Mouse (Mus musculus): ENCODE data around the gene Cacna1c. TPM values are rescaled to one million over a fixed set of nuclear protein-coding genes. Genes with fewer than 3 reads are reported as not detected.

Cacna1c gene
- polyA plus RNA-seq, 1 experiment, result 1.3 TPM

GRCm38 (mm10) chr6:118680814-118681213, 515.4 kb downstream of the Cacna1c start:
- peaks cover 17% of the 10 kb centered on the region for H3K27me3 ChIP-seq (replicated peaks)
- H3K9me3 ChIP-seq, result no peaks in the 10 kb centered on the region
- H3K4me3 ChIP-seq (replicated peaks), result no peak overlapping the region
- no peaks in the 10 kb centered on the region for H3K36me3 ChIP-seq (replicated peaks; ENCODE audit: low read length)
- TF ChIP-seq FLI1 (IDR thresholded peaks at IDR 0.05; ENCODE audit: low read length), result no peak
- TF ChIP-seq GATA1 (IDR thresholded peaks at IDR 0.05; ENCODE audit: borderline replicate concordance, low read length), result no peak
- H3K4me1 ChIP-seq, result peaks cover 14% of the 10 kb centered on the region

DNA sequence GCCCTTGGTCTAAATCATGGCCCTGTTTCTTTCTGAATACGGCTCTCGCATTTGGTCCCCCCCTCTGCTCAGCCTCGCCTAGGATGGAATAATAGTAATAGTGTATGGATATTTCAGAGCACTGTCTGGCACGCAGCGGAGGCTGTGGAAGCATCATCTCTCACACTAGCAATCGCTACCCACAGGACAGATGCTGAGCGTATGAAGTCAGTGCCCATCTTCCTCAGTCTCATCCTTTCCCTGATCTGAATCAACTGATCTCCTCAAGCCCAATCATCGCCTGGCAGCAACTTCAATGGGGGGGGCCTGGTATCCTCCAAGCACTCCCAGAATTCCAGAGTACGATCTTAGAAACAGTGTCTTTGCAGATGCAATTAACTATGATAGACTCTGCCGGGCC, 518.2 kb downstream of the Cacna1c start:
- Histone ChIP-seq H3K4me3 (replicated peaks) (no peak overlapping the region), H3K9me3 (no peaks in the 10 kb centered on the region), H3K27me3 (replicated peaks) (peaks cover 22% of the 10 kb centered on the region), H3K36me3 (replicated peaks; ENCODE audit: low read length) (no peaks in the 10 kb centered on the region), H3K4me1 (no peaks in the 10 kb centered on the region)
- TF ChIP-seq FLI1 (IDR thresholded peaks at IDR 0.05; ENCODE audit: low read length) (no peak), GATA1 (IDR thresholded peaks at IDR 0.05; ENCODE audit: borderline replicate concordance, low read length) (no peak)

DNA sequence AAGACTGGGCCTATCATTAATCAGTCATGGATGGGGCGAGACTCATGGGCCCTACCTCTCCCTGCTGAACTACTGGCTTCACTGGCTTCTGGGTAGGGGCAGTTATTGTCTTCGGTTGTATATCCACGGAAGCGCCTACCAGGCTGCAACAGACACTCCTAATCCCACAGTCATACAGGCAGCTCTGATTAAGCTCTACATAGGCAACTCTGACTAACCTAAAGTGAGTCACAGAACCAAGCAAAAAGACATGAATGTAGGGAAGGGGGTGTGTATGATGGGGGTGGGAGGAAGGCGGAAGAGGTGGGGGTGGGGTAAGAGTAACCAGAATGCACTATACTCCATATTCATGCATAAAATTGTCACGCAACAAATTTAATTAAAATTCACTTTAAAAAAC, 518.9 kb downstream of the Cacna1c start:
- Histone ChIP-seq H3K9me3 (no peaks in the 10 kb centered on the region), H3K4me1 (no peaks in the 10 kb centered on the region), H3K36me3 (replicated peaks; ENCODE audit: low read length) (no peaks in the 10 kb centered on the region), H3K4me3 (replicated peaks) (no peak overlapping the region), H3K27me3 (replicated peaks) (peaks cover 23% of the 10 kb centered on the region)
- no peak for TF ChIP-seq FLI1 (IDR thresholded peaks at IDR 0.05; ENCODE audit: low read length)
- no peak for TF ChIP-seq GATA1 (IDR thresholded peaks at IDR 0.05; ENCODE audit: borderline replicate concordance, low read length)

- no peaks in the 10 kb centered on the region for H3K9me3 ChIP-seq
- TF ChIP-seq GATA1 (IDR thresholded peaks at IDR 0.05; ENCODE audit: borderline replicate concordance, low read length) (no peak), FLI1 (IDR thresholded peaks at IDR 0.05; ENCODE audit: low read length) (no peak)
- no peaks in the 10 kb centered on the region for H3K36me3 ChIP-seq (replicated peaks; ENCODE audit: low read length)
- H3K4me1 ChIP-seq, result no peaks in the 10 kb centered on the region
- peaks cover 25% of the 10 kb centered on the region for H3K27me3 ChIP-seq (replicated peaks)
- H3K4me3 ChIP-seq (replicated peaks), result no peak overlapping the region
These were observed 521.4 kb downstream of the Cacna1c start for GRCm38 (mm10) chr6:118674781-118675180.

- Histone ChIP-seq H3K36me3 (replicated peaks; ENCODE audit: low read length) (no peaks in the 10 kb centered on the region), H3K4me1 (no peaks in the 10 kb centered on the region), H3K4me3 (replicated peaks) (no peak overlapping the region), H3K9me3 (no peaks in the 10 kb centered on the region), H3K27me3 (replicated peaks) (peaks cover 25% of the 10 kb centered on the region)
- TF ChIP-seq FLI1 (IDR thresholded peaks at IDR 0.05; ENCODE audit: low read length), result no peak
- TF ChIP-seq GATA1 (IDR thresholded peaks at IDR 0.05; ENCODE audit: borderline replicate concordance, low read length), result no peak
These were observed 522.1 kb downstream of the Cacna1c start for GRCm38 (mm10) chr6:118673974-118674695.

DNA sequence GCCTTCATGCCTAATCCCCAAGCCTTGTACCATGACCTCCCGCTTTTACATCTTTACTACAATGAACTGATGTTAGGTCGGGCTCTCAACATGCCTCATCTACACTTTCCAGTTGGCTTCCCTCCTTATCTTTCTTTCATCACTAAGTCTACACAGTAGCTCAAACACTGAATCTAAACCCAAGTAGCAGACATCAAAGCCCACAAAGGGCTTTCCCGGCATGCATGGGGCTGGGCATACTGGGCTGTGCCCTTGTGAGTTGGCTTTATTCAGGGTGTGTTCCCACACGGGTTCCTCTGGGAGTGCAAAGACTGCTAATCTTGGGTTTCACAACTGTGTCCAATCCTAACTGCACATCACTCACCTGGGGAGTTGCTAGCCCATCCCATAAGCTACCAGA, 542.9 kb downstream of the Cacna1c start:
- Histone ChIP-seq H3K27me3 (replicated peaks) (peaks cover 20% of the 10 kb centered on the region), H3K4me1 (peaks cover 10% of the 10 kb centered on the region), H3K4me3 (replicated peaks) (no peak overlapping the region), H3K9me3 (no peaks in the 10 kb centered on the region), H3K36me3 (replicated peaks; ENCODE audit: low read length) (peaks cover 8% of the 10 kb centered on the region)
- no peak for TF ChIP-seq FLI1 (IDR thresholded peaks at IDR 0.05; ENCODE audit: low read length)
- no peak for TF ChIP-seq GATA1 (IDR thresholded peaks at IDR 0.05; ENCODE audit: borderline replicate concordance, low read length)

DNA sequence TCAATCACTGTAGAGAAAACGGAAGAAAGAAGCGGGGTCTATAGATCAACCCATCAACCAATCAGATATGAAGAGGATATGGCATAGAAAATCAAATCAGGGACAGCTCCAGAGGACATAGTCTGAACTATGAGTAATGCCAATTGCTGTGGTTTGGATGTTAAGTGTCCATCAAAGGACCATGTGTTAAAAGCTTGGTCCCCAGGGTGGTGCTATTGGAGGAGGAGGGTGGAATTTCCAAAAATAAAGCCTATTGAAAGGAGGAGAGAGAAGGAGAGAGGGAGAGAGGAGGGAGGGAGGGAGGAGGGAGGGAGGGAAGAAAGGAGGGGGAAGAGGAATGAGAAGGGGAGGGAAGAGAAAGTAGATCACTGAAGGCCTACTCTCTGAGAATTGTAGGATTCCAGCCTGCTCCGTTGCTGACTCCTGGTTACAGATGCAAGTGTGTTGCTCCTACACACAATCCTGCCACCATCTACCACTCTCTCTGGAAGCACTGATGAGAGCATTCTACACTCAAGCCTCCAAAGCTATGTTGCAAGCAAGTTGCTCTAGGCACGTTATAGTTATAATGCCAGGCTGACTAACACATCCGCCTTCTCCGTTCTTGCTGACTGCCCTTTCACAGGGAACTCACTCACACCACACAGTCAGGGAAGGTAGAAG, 547.0 kb downstream of the Cacna1c start:
- H3K27me3 ChIP-seq (replicated peaks), result peaks cover 35% of the 10 kb centered on the region
- H3K4me1 ChIP-seq, result peaks cover 6% of the 10 kb centered on the region; the same call in 1 of the 2 replicates
- no peaks in the 10 kb centered on the region for H3K9me3 ChIP-seq
- no peak overlapping the region for H3K4me3 ChIP-seq (replicated peaks)
- no peak for TF ChIP-seq GATA1 (IDR thresholded peaks at IDR 0.05; ENCODE audit: borderline replicate concordance, low read length)
- no peak for TF ChIP-seq FLI1 (IDR thresholded peaks at IDR 0.05; ENCODE audit: low read length)
- peaks cover 8% of the 10 kb centered on the region for H3K36me3 ChIP-seq (replicated peaks; ENCODE audit: low read length)

DNA sequence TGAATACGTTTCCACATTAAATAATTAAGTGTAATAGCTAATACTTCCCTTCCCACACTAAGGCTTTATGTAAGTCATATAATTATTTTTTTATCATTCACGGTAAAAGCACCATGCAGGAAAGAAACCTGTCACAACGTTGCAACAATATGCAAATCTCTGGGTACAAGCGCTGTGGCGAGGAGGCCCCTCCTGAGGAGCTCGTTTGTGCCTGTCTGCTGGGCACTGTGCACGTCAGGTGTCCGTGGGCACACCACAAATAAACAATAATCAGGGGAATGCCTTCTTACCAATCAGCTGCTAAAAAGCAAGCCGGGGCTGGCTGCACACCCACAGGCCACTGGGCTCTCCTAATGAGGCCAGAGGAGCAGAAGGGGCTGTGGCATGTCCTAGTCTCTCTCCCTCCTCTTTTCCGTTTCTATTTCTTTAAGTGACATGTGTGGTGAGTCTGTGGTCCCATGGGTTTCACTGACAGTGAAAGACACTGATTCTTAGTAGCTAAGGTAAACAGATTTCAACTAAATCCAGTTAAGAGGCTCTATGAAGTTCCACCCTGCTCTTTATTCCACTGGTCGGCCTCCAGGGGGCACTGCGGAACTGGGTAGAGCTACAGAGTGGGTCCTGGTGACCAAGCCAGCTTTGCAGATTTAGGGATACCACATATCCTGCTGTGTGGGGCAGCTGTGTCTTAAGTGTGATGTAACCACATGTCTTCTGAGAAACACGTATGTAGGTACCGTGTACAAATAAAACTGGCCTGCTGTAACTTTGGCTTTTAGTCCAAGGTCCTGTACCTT, 549.8 kb downstream of the Cacna1c start:
- Histone ChIP-seq H3K9me3 (no peaks in the 10 kb centered on the region), H3K36me3 (replicated peaks; ENCODE audit: low read length) (peaks cover 2% of the 10 kb centered on the region), H3K4me1 (peaks cover 6% of the 10 kb centered on the region; the same call in 1 of the 2 replicates), H3K27me3 (replicated peaks) (peaks cover 43% of the 10 kb centered on the region), H3K4me3 (replicated peaks) (no peak overlapping the region)
- TF ChIP-seq GATA1 (IDR thresholded peaks at IDR 0.05; ENCODE audit: borderline replicate concordance, low read length) (no peak), FLI1 (IDR thresholded peaks at IDR 0.05; ENCODE audit: low read length) (no peak)

GRCm38 (mm10) chr6:118644866-118645265, 551.4 kb downstream of the Cacna1c start:
- peaks cover 50% of the 10 kb centered on the region for H3K27me3 ChIP-seq (replicated peaks)
- H3K9me3 ChIP-seq, result no peaks in the 10 kb centered on the region
- H3K4me1 ChIP-seq, result peaks cover 6% of the 10 kb centered on the region; the same call in 1 of the 2 replicates
- TF ChIP-seq FLI1 (IDR thresholded peaks at IDR 0.05; ENCODE audit: low read length) (no peak), GATA1 (IDR thresholded peaks at IDR 0.05; ENCODE audit: borderline replicate concordance, low read length) (no peak)
- no peaks in the 10 kb centered on the region for H3K36me3 ChIP-seq (replicated peaks; ENCODE audit: low read length)
- H3K4me3 ChIP-seq (replicated peaks), result no peak overlapping the region

Measured in megakaryocyte, embryonic 14.5 days (primary cell).